Mouse (Mus musculus) spleen, postnatal 4 days (tissue): ENCODE data around the gene Pdcd1lg2.
A peak's percentile ranks its signal among the peaks of the same experiment; 100 is the strongest.

ENCODE experiments used
- DNase-seq, 2 experiments: peaks; one replicate each; pipeline ENCODE4 v3.0.0; 2022; ENCODE audit warnings: low spot score in 2 of 2

Pdcd1lg2 gene

GRCm38 (mm10) chr19:29410619-29411018 is at the start of gene Pdcd1lg2:
Gene Pdcd1lg2 (plus strand): TSS chr19:29410919.
- no peak for DNase-seq

GRCm38 (mm10) chr19:29361468-29362130 is 49.1 kb upstream of the Pdcd1lg2 start:
- peak; percentile 87 to 92 for DNase-seq

GRCm38 (mm10) chr19:29362173-29362930 is 48.4 kb upstream of the Pdcd1lg2 start:
- no peak for DNase-seq

GRCm38 (mm10) chr19:29363557-29363956 is 47.2 kb upstream of the Pdcd1lg2 start:
- no peak for DNase-seq

GRCm38 (mm10) chr19:29364076-29364475 is 46.6 kb upstream of the Pdcd1lg2 start:
- DNase-seq = peak in 1 of 2 experiments; percentile 22

- DNase-seq = peak in 1 of 2 experiments; percentile 31
Observed at GRCm38 (mm10) chr19:29365105-29365504, 45.6 kb upstream of the Pdcd1lg2 start.

GRCm38 (mm10) chr19:29366226-29366968 is 44.3 kb upstream of the Pdcd1lg2 start:
- no peak for DNase-seq

GRCm38 (mm10) chr19:29366969-29367622 is 43.6 kb upstream of the Pdcd1lg2 start, which contains the start of the genes Plgrkt and Cd274:
Gene Plgrkt (minus strand): TSS chr19:29367390.
Gene Cd274 (plus strand): TSS chr19:29367455.
- peak; percentile 86 to 92 for DNase-seq

- DNase-seq = no peak
Observed at GRCm38 (mm10) chr19:29368041-29368440, 42.7 kb upstream of the Pdcd1lg2 start.

- DNase-seq = peak in 1 of 2 experiments; percentile 3
Observed at GRCm38 (mm10) chr19:29368671-29369309, 41.9 kb upstream of the Pdcd1lg2 start.

GRCm38 (mm10) chr19:29370112-29370511 is 40.6 kb upstream of the Pdcd1lg2 start:
- no peak for DNase-seq

- no peak for DNase-seq
Observed at GRCm38 (mm10) chr19:29370545-29371283, 40.0 kb upstream of the Pdcd1lg2 start.

- no peak for DNase-seq
Observed at GRCm38 (mm10) chr19:29371284-29372081, 39.2 kb upstream of the Pdcd1lg2 start.

GRCm38 (mm10) chr19:29372138-29372537 is 38.6 kb upstream of the Pdcd1lg2 start:
- no peak for DNase-seq

- DNase-seq = no peak
Observed at GRCm38 (mm10) chr19:29372621-29373020, 38.1 kb upstream of the Pdcd1lg2 start.

- DNase-seq = no peak
Observed at GRCm38 (mm10) chr19:29373438-29373837, 37.3 kb upstream of the Pdcd1lg2 start.

GRCm38 (mm10) chr19:29374947-29375346 is 35.8 kb upstream of the Pdcd1lg2 start:
- DNase-seq = no peak

GRCm38 (mm10) chr19:29376382-29376781 is 34.3 kb upstream of the Pdcd1lg2 start:
- no peak for DNase-seq

- no peak for DNase-seq
Observed at GRCm38 (mm10) chr19:29379839-29380603, 30.7 kb upstream of the Pdcd1lg2 start.
